Mouse (Mus musculus) fibroblast of lung, adult 2 months (primary cell): ENCODE results near the gene Ppp1r14d.

Experiments used
- DNase-seq: peaks from one replicate; pipeline ENCODE4 v3.0.0-alpha.2; 2011; ENCODE audit warnings: low read depth

Ppp1r14d gene

GRCm38 (mm10) chr2:119236682-119237209, 7.0 kb upstream of the Ppp1r14d start:
- no peak for DNase-seq

DNA sequence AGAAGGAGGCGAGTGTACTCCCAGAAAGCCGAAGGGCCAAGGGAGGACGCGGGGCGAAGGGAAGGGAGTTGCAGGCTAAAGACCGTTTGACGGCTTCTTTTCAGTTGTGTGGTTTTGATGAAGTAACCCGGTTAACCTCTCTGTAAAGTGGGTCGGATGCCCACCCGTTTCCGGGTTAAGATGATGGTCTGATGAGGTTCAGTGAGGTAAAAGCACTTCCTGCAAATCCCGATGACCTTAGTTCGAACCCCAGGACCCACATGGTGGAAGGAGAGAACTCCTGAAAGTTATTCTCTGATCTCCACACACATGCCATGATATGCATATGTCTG, 20.6 kb downstream of the Ppp1r14d start:
- no peak for DNase-seq

DNA sequence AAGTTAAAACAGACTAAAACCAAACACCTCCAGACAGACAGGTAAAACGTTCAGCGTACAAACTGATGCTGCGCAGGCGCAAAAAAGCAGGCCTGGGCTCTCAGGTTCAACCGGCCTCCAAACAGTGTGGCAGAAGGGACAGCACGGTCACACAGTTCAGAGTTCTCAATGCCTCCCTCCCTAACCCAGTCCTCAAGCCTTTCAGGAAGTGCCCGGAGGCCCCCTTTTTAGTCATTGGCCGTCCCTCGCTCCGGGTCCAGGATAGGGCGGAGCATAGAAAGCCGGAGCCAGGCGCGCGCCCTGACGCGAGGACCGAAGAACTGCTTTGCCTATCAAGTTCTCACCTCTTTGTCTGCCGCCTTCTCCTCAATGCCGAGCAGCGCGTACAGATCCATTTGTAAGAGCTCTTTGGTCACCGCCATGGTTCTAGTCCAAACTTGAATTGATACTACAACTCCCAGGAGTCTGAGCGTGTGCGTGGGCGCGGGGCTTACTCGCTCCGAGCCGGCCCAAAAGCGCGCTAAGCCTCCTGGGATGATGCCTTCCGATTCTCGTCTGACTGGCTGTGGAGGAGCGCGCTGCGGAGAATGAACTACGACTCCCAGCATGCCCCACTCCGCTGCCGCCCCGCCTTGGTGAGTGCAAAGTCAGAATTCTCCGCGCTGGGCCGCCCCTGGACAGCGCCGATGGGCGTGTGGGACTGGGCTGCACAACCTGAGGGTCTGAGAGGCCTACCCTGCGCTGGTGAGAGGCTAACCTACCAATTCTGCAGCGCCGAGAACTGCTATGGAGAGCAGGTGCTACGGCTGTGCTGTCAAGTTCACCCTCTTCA, 21.1 kb downstream of the Ppp1r14d start, which contains the start of the genes Zfyve19 and Dnajc17:
Gene Zfyve19 (plus strand): TSS at position 274 of the 832 bp plus-strand sequence.
Gene Dnajc17 (minus strand): TSS at position 452 of the 832 bp plus-strand sequence.
- peak; percentile 93 for DNase-seq

GRCm38 (mm10) chr2:119207961-119208343, 21.8 kb downstream of the Ppp1r14d start:
- DNase-seq: no peak

DNA sequence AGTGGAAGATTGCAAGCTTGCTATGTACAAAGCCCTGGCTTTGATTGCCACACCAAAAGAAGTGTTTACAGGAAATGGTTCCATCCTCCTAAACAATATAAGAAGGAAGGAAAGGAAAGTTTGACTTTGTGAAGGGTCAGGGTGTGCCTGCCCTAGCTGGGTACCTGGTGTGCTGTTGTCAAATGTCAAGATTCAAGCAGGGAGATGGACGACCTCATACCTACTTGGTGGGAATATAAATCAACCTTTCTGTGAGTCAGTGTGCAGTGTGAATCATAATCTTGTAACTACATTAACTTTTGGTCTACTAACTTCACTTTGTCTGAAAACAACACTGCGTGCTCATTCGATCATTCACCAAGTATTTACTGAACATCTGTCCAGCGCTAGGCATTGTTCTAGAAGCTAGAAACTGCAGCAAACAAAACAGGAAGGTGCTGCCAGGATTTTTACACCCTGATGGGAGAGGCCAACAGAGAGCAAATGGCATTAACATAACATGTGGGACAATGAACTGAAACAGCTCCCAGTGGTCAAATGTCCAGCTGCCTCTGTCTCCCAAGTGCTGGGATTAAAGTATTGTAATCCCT, 25.7 kb downstream of the Ppp1r14d start:
- DNase-seq: no peak

GRCm38 (mm10) chr2:119202914-119203453, 26.7 kb downstream of the Ppp1r14d start:
- DNase-seq: no peak

- no peak for DNase-seq
Measured at GRCm38 (mm10) chr2:119198934-119199333, 30.8 kb downstream of the Ppp1r14d start.

- no peak for DNase-seq
Measured at GRCm38 (mm10) chr2:119198049-119198448, 31.7 kb downstream of the Ppp1r14d start.

- no peak for DNase-seq
Measured at GRCm38 (mm10) chr2:119197493-119197892, 32.2 kb downstream of the Ppp1r14d start.

DNA sequence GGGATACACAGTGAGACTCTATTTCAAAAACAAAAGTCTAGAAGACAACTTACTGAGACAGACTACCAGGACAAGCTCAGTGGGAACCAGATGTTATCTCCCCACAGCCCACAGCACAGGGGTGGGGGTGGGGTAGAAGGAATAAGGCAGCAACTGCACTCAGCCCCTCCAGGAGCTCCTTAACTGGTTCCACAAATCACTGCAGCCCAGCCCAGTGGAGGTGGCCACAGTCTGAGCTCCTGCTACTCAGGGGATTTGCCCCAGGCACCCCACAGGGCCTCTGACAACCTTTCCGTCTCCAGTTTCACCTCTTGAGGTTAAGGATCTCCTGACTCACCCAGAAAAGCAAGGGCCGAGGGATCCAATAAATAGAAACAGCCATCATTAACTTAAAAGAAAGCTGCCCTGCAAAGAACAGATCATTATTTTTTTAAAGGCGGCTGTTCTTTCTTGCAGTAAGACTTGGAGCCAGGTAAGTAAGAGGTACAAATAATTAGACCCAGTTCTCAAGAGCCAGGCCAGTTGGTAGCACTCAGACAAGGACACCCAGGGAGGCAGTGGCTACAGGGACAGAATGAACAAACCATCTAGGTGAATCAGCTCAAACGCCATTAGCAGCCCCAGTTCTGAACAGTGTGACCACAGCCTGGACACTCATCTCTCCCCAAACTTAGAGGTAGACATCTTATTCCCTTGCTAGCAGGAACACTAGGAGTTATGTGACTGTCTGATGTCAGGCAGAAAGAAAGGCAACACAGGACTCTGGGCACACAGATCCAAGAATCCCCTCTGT, 33.2 kb downstream of the Ppp1r14d start:
- no peak for DNase-seq

- no peak for DNase-seq
Measured at GRCm38 (mm10) chr2:119194140-119194539, 35.6 kb downstream of the Ppp1r14d start.

DNA sequence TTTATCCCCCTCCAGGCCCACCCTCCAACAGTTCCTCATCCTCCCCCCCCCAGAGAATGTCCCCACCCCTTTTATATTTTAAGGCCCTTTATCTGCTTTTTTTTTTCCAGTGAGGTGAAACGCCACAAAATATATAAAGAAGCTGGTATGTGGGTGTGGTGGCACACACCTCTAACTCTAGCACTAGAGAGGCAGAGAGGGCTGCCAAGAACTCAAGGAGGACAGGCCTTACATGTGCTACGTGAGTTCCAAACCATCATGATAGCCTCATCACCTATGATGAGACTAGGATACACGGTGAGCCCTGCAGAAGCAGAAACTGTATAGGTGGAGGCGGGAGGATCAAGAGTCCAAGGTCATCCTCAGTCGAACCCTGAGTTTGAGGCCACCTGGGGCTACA, 38.7 kb downstream of the Ppp1r14d start:
- DNase-seq: no peak

DNA sequence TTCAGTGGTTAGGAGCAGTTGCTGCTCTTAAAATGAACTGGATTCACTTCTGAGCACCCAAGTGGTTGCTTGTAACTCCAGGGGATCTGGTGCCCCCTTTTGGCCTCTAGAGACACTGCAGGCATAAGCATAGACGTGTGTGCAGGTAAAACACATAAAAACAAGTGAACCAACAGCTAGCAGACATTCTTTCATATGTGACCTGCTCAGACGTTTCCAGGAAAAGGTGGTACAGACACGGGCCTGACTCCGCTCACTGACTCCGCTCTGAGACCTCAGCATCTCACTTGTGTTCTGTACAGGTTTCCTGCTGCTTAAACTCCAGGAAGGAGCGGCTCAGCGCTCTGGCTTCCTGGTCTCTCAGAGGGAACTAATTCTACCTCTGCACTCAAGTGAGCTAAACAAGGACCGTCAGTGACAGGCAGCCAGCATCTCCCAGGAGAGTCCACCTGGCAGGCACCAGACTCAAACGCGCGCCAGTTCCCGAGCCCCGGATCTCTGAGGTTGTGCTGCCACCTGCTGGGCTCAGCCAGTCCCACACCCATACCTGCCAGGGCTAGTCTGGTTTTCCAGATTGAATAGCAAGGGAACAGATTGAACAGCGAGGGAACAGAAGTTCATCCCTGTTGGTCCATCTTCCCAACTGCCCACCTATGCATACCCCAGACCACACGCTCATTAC, 40.5 kb downstream of the Ppp1r14d start:
- DNase-seq: no peak

- no peak for DNase-seq
Measured at GRCm38 (mm10) chr2:119182914-119183313, 46.8 kb downstream of the Ppp1r14d start.

DNA sequence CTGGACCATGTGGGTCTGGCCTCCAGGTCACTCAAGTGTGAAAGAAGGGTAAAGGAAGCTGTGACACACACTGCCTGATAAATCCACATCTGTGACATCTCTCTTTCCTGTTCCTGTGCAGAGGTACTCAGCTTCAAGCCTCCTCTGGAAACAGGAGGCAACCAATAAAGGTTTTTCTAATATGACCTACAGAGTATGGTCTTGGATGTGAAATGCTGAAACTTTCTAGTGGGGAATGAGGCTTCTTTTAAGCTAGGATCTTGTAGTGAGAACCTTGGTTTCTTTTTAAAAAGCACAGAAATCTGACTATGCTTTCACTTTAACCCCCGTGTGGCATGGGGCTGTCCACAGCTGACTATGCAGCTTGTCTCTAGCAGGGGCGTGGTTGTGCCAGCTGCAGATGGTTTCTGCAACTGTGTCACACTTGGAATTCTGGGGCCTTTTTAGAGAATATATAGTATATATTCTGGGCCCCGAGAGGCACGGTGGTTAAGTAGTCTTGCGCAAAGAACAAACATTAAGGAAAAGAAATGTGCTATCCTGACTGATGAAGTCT, 52.2 kb downstream of the Ppp1r14d start:
- DNase-seq: no peak

DNA sequence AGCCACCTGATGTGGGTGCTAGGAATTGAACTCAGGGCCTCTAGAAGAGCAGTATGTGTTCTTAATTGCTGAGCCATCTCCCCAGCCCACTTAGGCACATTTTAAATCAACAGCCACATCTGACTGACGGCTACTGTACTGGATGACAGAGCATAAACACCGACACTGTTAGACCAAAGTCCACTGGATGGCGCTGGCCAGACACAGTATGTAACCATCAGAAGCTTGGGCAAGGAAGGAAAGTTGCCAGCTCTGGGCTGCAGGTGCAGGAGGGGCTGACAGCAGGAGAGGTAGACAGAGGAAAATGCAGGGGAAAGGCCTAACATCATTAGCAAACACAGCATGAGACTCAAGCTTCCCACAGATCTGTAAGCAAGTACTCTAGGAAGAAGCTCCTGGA, 52.9 kb downstream of the Ppp1r14d start:
- no peak for DNase-seq

DNA sequence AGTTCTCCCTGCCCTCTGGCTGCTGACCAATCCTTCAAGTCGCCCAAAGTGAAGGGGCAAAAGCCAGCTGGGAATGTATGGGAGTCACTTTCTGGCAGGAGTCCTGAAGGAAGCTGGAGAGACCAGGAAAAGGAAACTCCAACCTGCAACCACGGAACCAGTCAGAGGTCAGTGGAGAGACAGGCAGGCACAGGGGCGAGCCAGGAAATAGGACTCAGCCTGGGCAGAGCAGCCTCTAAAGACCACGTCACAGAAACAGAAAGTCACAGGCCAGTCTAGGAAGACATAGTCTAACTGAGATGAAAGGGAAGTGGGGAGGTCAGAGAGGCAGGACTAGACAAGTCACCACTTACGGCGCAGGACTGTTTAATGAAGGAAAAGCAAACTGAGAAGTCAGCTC, 54.1 kb downstream of the Ppp1r14d start:
- no peak for DNase-seq

DNA sequence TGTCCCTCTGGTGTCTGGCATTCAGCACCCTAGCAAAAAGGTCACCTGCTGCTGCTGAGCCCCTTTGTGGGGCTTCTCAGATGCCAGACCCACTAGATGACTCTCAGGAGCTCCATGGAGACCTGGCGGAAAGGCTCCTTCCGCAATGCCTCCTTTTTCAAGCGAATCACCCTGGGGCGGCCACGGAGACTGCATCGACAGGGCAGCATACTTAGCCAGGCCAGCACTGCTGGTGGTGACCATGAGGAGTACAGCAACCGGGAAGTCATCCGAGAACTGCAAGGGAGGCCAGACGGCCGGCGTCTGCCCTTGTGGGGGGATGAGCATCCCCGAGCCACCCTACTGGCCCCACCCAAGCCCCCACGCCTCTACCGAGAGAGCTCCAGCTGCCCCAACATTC, 54.8 kb downstream of the Ppp1r14d start:
- DNase-seq: no peak

GRCm38 (mm10) chr2:119173991-119174651, 55.6 kb downstream of the Ppp1r14d start, which contains the start of gene Gm14137:
Gene Gm14137, plus strand, starts transcription at chr2:119174509.
- DNase-seq: peak; percentile 88

DNA sequence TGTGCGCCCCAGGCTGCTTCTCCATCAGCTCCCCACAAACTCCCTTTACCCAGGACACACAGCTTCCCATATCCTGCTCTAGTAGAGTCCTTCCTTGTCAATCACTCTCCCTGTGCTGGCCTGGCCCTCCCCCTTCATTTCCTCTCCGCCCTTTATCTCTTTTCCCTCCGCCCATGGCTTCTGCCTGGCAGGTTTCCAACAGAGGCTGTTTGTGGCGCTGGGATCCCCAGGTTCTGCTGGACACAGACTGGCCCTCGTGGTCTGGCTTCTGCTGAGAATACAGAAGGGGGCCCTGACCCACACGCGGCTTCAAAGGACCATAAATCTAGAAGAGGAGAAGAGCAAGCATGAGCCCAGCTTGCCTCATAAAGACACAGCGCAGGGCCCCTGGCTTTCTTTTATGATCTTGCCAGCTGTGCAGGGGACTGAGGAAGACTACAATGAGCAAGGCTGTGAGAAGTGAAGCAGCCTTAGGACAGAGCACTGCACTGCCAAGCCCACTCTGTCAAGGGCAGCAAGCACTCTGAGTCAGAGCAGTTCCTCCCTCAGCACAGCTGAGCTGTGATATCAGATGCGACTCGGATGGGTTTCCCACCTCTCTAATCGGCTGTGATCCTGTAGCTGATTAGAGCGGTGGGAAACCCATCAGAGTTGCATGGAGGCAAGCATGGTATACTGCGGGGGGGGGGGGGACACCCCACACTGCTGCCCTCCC, 56.7 kb downstream of the Ppp1r14d start:
- DNase-seq: no peak
